Mouse (Mus musculus) heart, postnatal 14 days (tissue): Measurements from ENCODE around the gene 9230110F15Rik. TPM values are rescaled to one million over a fixed set of nuclear protein-coding genes. Genes with fewer than 3 reads are reported as not detected.
"Not testable (repeated sequence)": the region's sequence is repeated elsewhere in the genome, so short reads cannot be mapped to it uniquely, and the experiment has no call there.

Experiments
- DNase-seq, 2 experiments: peaks; one replicate each; pipeline ENCODE4 v3.0.0; 2021 to 2022
- intact Hi-C: fragments of 180-260 bp; cut with DNase I; formaldehyde crosslinking; loops from one replicate; pipeline ENCODE4 v1.15.1; 2025
- long read RNA-seq, 2 experiments: library from polyadenylated mRNA; stranded (forward); transcript quantifications; one replicate each; pipeline ENCODE4 v2.0.0; 2021
- total RNA-seq, 2 experiments: library from RNA; stranded (reverse); gene quantifications; 2 replicates each; pipeline ENCODE4 v1.2.3; 2021

9230110F15Rik gene
- total RNA-seq: not detected
- long read RNA-seq, experiment 1: 0 reads
- long read RNA-seq, experiment 2: 0 reads

DNA sequence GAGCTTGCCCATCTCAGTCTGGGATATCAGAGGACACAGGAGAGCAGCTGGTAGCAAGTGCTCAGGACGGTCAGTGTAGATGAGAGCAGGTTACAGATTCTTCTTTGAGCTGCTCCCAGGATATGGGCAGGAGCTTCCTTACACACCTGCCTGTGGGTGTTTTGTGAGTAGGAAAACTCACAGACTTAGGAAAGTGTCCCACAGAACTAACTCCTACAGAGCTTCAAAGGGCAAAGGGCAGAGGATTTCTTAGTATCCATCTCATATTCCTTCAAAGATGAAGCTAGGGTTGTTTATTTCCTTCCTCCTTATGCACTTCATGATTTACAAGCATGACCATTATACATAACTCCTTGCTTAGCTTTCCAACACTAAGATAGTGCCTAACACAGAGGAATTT, at the start of gene 9230110F15Rik:
9230110F15Rik (minus strand) TSS at position 101 of the 400 bp plus-strand sequence.
- intact Hi-C loops: no loop called here
- no peak for DNase-seq

- intact Hi-C loops, DNase-seq: not testable (repeated sequence)
These were observed 49.2 kb upstream of the 9230110F15Rik start for GRCm38 (mm10) chr9:35893112-35893511.

DNA sequence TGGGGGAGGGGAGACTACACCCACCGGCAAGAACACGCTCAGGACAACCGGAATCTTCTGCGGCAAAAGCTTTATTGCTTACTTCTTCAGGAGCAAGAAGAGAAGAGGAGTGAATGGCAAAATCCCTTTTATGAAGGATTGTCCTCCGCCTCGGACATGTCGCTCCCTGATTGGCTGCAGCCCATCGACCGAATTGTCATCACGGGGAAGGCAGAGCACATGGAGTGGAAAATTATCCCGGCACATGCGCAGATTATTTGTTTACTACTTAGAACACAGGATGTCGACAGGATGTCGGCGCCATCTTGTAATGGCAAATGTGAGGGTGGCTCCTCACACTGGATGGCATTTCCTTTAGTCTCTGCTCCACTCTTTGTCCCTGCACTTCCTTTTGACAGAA, 26.1 kb downstream of the 9230110F15Rik start:
- DNase-seq, intact Hi-C loops: not testable (repeated sequence)

DNA sequence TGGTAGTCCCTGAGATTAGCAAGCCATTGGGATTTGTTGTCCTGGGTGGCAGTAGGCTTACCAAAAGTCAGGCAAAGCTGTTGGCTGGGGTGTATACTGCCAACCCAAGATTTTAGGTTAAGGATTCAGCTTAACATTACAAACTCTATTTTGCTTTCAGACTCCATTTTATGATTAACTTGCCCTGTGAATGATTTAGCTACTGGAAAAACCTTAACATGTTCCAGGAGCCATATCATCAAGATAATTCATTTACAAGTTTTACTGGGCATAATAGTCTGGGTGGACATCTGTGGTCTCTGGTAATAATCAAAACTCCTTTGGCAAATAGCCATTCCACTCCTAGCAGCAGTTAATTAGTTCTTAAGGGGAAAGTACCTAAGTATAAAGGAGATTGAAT, 45.8 kb downstream of the 9230110F15Rik start:
- no peak for DNase-seq
- intact Hi-C loops: no loop called here

- intact Hi-C loops: no loop called here
- DNase-seq: no peak
These were observed 53.9 kb downstream of the 9230110F15Rik start, which contains the start of the genes Gm27235 and D730048I06Rik for GRCm38 (mm10) chr9:35790001-35790400. Gene Gm27235 (minus strand): TSS chr9:35790101. Gene D730048I06Rik (minus strand): TSS chr9:35790112.

Other genes starting within 250 kb of the 9230110F15Rik start
- not detected for gene Pate4, start 232.2 kb downstream of the 9230110F15Rik start, total RNA-seq
- not detected for gene Pate3, start 195.9 kb downstream of the 9230110F15Rik start, total RNA-seq
- not detected for gene Pate1, start 156.8 kb downstream of the 9230110F15Rik start, total RNA-seq
- not detected for gene Gm17677, start 103.1 kb downstream of the 9230110F15Rik start, total RNA-seq
- gene Gm17727, start 66.0 kb downstream of the 9230110F15Rik start, total RNA-seq: not detected
- not detected for gene Gm27235, start 54.0 kb downstream of the 9230110F15Rik start, total RNA-seq
- gene D730048I06Rik, start 54.0 kb downstream of the 9230110F15Rik start, total RNA-seq: not detected
- not detected for gene 9230113P08Rik, start 64.3 kb upstream of the 9230110F15Rik start, total RNA-seq